Comparison of ENCODE assay signal across 8 mouse cellular contexts in the genomic region with DNA sequence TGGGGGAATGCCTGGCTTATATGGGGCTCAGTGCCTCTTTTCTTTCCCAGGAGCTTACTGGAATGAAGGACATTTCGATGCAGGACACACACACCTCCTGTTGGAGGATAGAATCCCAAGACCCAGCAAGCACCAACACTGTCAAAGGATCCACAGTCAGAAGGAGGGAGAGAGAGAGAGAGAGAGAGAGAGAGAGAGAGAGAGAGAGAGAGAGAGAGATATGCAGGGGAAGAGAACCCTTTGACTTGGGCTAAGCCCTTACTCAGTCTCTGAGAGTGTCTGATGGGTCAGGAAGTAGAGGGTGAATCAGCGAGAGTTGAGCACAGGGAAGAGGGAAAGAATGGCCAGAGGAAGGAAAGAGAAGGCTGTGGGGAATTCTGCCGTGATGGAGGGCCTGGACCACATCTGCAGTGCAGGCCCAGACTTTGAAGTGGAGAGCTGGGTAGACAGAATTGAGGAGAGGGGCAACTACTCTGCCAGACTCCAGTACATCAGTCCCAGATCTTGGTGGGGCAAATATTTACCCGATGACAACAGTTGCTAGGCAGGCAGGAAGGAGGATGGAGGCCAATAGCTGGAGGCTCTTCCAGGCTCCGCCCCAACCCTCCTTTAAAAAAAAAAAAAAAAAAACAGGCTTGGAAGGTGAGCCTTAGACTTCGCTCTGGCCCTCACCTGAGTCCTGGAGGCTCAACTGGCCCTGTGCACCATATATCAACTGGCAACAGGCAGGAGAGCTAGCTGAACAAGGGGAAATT. TPM values are rescaled to one million over a fixed set of nuclear protein-coding genes. Genes with fewer than 3 reads are reported as not detected.
DNase-seq lines count a peak whose midpoint lies in the region; ATAC-seq and TF ChIP-seq lines count a peak whose summit lies in the region.

No protein-coding gene starts in this region.

- peak overlapping the region; percentile 60 for H3K27ac ChIP-seq in heart, embryonic 11.5 days (ENCODE audit: low read depth, low read length)
- H3K27ac ChIP-seq in forebrain, embryonic 14.5 days (ENCODE audit: low read depth, low read length), result 0 out of 2 replicates have a peak overlapping the region, but pooled peaks have one; percentile 9

- ATAC-seq in heart, embryonic 11.5 days (replicated peaks; ENCODE audit: insufficient number of reproducible peaks, low FRiP score, low TSS enrichment), result no peak
- ATAC-seq in forebrain, embryonic 14.5 days, result no peak
- no peak for ATAC-seq in megakaryocyte-erythroid progenitor cell, adult 5-6 weeks (replicated peaks; ENCODE audit: low FRiP score, low TSS enrichment, poor library complexity, severe bottlenecking)

- H3K4me2 ChIP-seq in heart, embryonic 11.5 days, result no peak overlapping the region
- peak overlapping the region; percentile 14; the same call in 1 of the 2 replicates for H3K4me2 ChIP-seq in forebrain, embryonic 14.5 days (ENCODE audit: low read length)

- intact Hi-C loops in heart, postnatal 25 days (cut with DNase I), result no loop called here

- H3K36me3 ChIP-seq in heart, embryonic 11.5 days (ENCODE audit: control insufficient read depth, insufficient read depth, low read length), result no peaks in the 10 kb centered on the region
- H3K36me3 ChIP-seq in E14TG2a.4 (ENCODE audit: insufficient read depth, low read length), result 0 out of 2 replicates have a peak, but pooled peaks cover 7% of the 10 kb centered on the region
- H3K36me3 ChIP-seq in forebrain, embryonic 14.5 days (ENCODE audit: control insufficient read depth, insufficient read depth, low read length), result no peaks in the 10 kb centered on the region

- no peak overlapping the region for H3K4me3 ChIP-seq in heart, embryonic 11.5 days (ENCODE audit: low read depth, low read length)
- peak overlapping the region; percentile 77 for H3K4me3 ChIP-seq in E14TG2a.4 (replicated peaks; ENCODE audit: low read length)
- H3K4me3 ChIP-seq in forebrain, embryonic 14.5 days (ENCODE audit: low read depth, low read length), result no peak overlapping the region

- peaks cover 30% of the 10 kb centered on the region for H3K4me1 ChIP-seq in heart, embryonic 11.5 days (ENCODE audit: control insufficient read depth, insufficient read depth, low read length)
- H3K4me1 ChIP-seq in E14TG2a.4 (replicated peaks; ENCODE audit: low read depth, low read length), result peaks cover 87% of the 10 kb centered on the region
- H3K4me1 ChIP-seq in forebrain, embryonic 14.5 days (ENCODE audit: control insufficient read depth, insufficient read depth, low read length), result peaks cover 12% of the 10 kb centered on the region

- H3K9ac ChIP-seq in heart, embryonic 11.5 days (ENCODE audit: low read depth, low read length), result peak overlapping the region; percentile 22; the same call in 1 of the 2 replicates
- H3K9ac ChIP-seq in forebrain, embryonic 14.5 days (ENCODE audit: low read length), result no peak overlapping the region; the same call in 1 of the 2 replicates

- H3K27me3 ChIP-seq in heart, embryonic 11.5 days (ENCODE audit: control insufficient read depth, insufficient read depth, low read length), result no peaks in the 10 kb centered on the region
- H3K27me3 ChIP-seq in E14TG2a.4 (ENCODE audit: insufficient read depth, low read length), result 0 out of 2 replicates have a peak, but pooled peaks cover 8% of the 10 kb centered on the region
- H3K27me3 ChIP-seq in forebrain, embryonic 14.5 days (replicated peaks; ENCODE audit: control insufficient read depth, insufficient read depth, low read length), result no peaks in the 10 kb centered on the region

- no peaks in the 10 kb centered on the region for H3K9me3 ChIP-seq in heart, embryonic 11.5 days (replicated peaks; ENCODE audit: control insufficient read depth, low read length)
- H3K9me3 ChIP-seq in E14TG2a.4 (ENCODE audit: low read length), result no peaks in the 10 kb centered on the region
- H3K9me3 ChIP-seq in forebrain, embryonic 14.5 days (replicated peaks; ENCODE audit: control insufficient read depth, low read length), result no peaks in the 10 kb centered on the region

- TF ChIP-seq CTCF in E14TG2a.4 (conservative IDR thresholded peaks at IDR 0.05; ENCODE audit: low read length), result no peak

- DNase-seq in heart, postnatal 25 days (ENCODE audit: low spot score), result no peak
- no peak for DNase-seq in forebrain, embryonic 14.5 days (ENCODE audit: low spot score)
- peak; percentile 69 for DNase-seq in lung, postnatal 25 days (ENCODE audit: low spot score)
- DNase-seq in urinary bladder, postnatal 10 days (ENCODE audit: low spot score), result no peak
- no peak for DNase-seq in testis, postnatal 14 days (ENCODE audit: low spot score)

- 36% methylated on average over 6 of the region's 6 CpGs for WGBS in heart, embryonic 11.5 days (ENCODE audit: insufficient replicate concordance)
- WGBS in forebrain, embryonic 14.5 days, result 37% methylated on average over 6 of the region's 6 CpGs

RNA-seq across cellular contexts. Expression of gene Lmna, which starts 2.6 kb away (rescaled TPM):
- polyA plus RNA-seq in heart, embryonic 11.5 days (2014; fragmentation: Nextera tagmentation; extraction: Ambion mirVana), result 78.2 and 82.0 TPM in 2 replicates
- total RNA-seq in heart, postnatal 25 days (2021), result 100 to 1,000 TPM; 121 to 132 TPM
- polyA plus RNA-seq in forebrain, embryonic 14.5 days (2014; fragmentation: Nextera tagmentation; extraction: Ambion mirVana), result 18.0 and 28.5 TPM in 2 replicates
- 43.0 and 61.7 TPM in 2 replicates for total RNA-seq in megakaryocyte-erythroid progenitor cell, adult 5-6 weeks (2014; fragmentation: Nextera tagmentation)
- total RNA-seq in megakaryocyte-erythroid progenitor cell, adult 5-6 weeks (2017), result 49.4 and 66.7 TPM in 2 replicates

RNA-seq across cellular contexts. Expression of gene Mex3a, which starts 19.9 kb away (rescaled TPM):
- polyA plus RNA-seq in heart, embryonic 11.5 days (2014; fragmentation: Nextera tagmentation; extraction: Ambion mirVana), result 16.5 and 16.9 TPM in 2 replicates
- under 1 TPM; 0.39 to 0.61 TPM for total RNA-seq in heart, postnatal 25 days (2021)
- 48.8 and 50.1 TPM in 2 replicates for polyA plus RNA-seq in forebrain, embryonic 14.5 days (2014; fragmentation: Nextera tagmentation; extraction: Ambion mirVana)
- 5.4 and 5.6 TPM in 2 replicates for total RNA-seq in megakaryocyte-erythroid progenitor cell, adult 5-6 weeks (2014; fragmentation: Nextera tagmentation)
- 3.3 and 7.8 TPM in 2 replicates for total RNA-seq in megakaryocyte-erythroid progenitor cell, adult 5-6 weeks (2017)

RNA-seq across cellular contexts. Expression of gene Rab25, which starts 35.8 kb away (rescaled TPM):
- 0.21 TPM in 1 of 2 replicates, not detected in the other for polyA plus RNA-seq in heart, embryonic 11.5 days (2014; fragmentation: Nextera tagmentation; extraction: Ambion mirVana)
- total RNA-seq in heart, postnatal 25 days (2021), result not detected
- not detected in 2 replicates for polyA plus RNA-seq in forebrain, embryonic 14.5 days (2014; fragmentation: Nextera tagmentation; extraction: Ambion mirVana)
- total RNA-seq in megakaryocyte-erythroid progenitor cell, adult 5-6 weeks (2014; fragmentation: Nextera tagmentation), result not detected in 2 replicates
- 0.14 TPM in 1 of 2 replicates, not detected in the other for total RNA-seq in megakaryocyte-erythroid progenitor cell, adult 5-6 weeks (2017)

RNA-seq across cellular contexts. Expression of gene Lamtor2, which starts 40.6 kb away (rescaled TPM):
- 86.9 and 110 TPM in 2 replicates for polyA plus RNA-seq in heart, embryonic 11.5 days (2014; fragmentation: Nextera tagmentation; extraction: Ambion mirVana)
- 10 to 100 TPM; 84.2 to 92.5 TPM for total RNA-seq in heart, postnatal 25 days (2021)
- polyA plus RNA-seq in forebrain, embryonic 14.5 days (2014; fragmentation: Nextera tagmentation; extraction: Ambion mirVana), result 107 and 122 TPM in 2 replicates
- total RNA-seq in megakaryocyte-erythroid progenitor cell, adult 5-6 weeks (2014; fragmentation: Nextera tagmentation), result 36.4 and 68.6 TPM in 2 replicates
- 57.0 and 87.8 TPM in 2 replicates for total RNA-seq in megakaryocyte-erythroid progenitor cell, adult 5-6 weeks (2017)

RNA-seq across cellular contexts. Expression of gene Ubqln4, which starts 41.2 kb away (rescaled TPM):
- polyA plus RNA-seq in heart, embryonic 11.5 days (2014; fragmentation: Nextera tagmentation; extraction: Ambion mirVana), result 48.8 and 49.5 TPM in 2 replicates
- total RNA-seq in heart, postnatal 25 days (2021), result 10 to 100 TPM; 67.4 to 71.2 TPM
- polyA plus RNA-seq in forebrain, embryonic 14.5 days (2014; fragmentation: Nextera tagmentation; extraction: Ambion mirVana), result 40.5 and 43.3 TPM in 2 replicates
- total RNA-seq in megakaryocyte-erythroid progenitor cell, adult 5-6 weeks (2014; fragmentation: Nextera tagmentation), result 72.3 and 94.1 TPM in 2 replicates
- total RNA-seq in megakaryocyte-erythroid progenitor cell, adult 5-6 weeks (2017), result 52.5 and 56.0 TPM in 2 replicates
